Mouse (Mus musculus) neural tube, embryonic 11.5 days (tissue): ENCODE data around the gene Brms1. TPM values are rescaled to one million over a fixed set of nuclear protein-coding genes. Genes with fewer than 3 reads are reported as not detected.

Experiments used
- ATAC-seq: fragments of 200-750 bp; cut with Nextera tagmentation; 2 replicates; pipeline ENCODE4 v1.8.0; 2017; ENCODE audit warnings: moderate number of reproducible peaks, mild to moderate bottlenecking, moderate TSS enrichment, moderate library complexity; ENCODE audit not compliant: insufficient read depth, low FRiP score, low TSS enrichment
- DNase-seq: peaks from one replicate; pipeline ENCODE4 v3.0.0-alpha.2; 2015; ENCODE audit warnings: low spot score
- H3K27ac ChIP-seq: fragments of 300-500 bp; sonication (generic); 2 replicates; pipeline ENCODE4 v1.5.1; 2014; ENCODE audit warnings: low read depth, mild to moderate bottlenecking, low read length
- H3K27me3 ChIP-seq: fragments of 300-500 bp; sonication (generic); 2 replicates; pipeline ENCODE4 v1.6.1; 2014; ENCODE audit warnings: mild to moderate bottlenecking, low read length, mixed read lengths; ENCODE audit not compliant: control insufficient read depth, insufficient read depth
- H3K36me3 ChIP-seq: fragments of 300-500 bp; sonication (generic); 2 replicates; pipeline ENCODE4 v1.6.1; 2014; ENCODE audit warnings: mild to moderate bottlenecking, low read length, moderate library complexity, mixed read lengths; ENCODE audit not compliant: control insufficient read depth, insufficient read depth
- H3K4me1 ChIP-seq: fragments of 300-500 bp; sonication (generic); 2 replicates; pipeline ENCODE4 v1.6.1; 2014; ENCODE audit warnings: low read length, mixed read lengths; ENCODE audit not compliant: control insufficient read depth, insufficient read depth
- H3K4me2 ChIP-seq: fragments of 300-500 bp; sonication (generic); 2 replicates; pipeline ENCODE4 v1.6.1; 2014; ENCODE audit warnings: low read depth, mild to moderate bottlenecking, moderate library complexity
- H3K4me3 ChIP-seq: fragments of 300-500 bp; sonication (generic); 2 replicates; pipeline ENCODE4 v1.5.1; 2014; ENCODE audit warnings: low read depth, low read length
- H3K9ac ChIP-seq: fragments of 300-500 bp; sonication (generic); 2 replicates; pipeline ENCODE4 v1.6.1; 2014; ENCODE audit warnings: mild to moderate bottlenecking, low read length
- H3K9me3 ChIP-seq: fragments of 300-500 bp; sonication (generic); 2 replicates; pipeline ENCODE4 v1.6.1; 2016; ENCODE audit warnings: low read length; ENCODE audit not compliant: control insufficient read depth
- WGBS: fragments of 180-500 bp; shearing (Covaris S2); extraction: QIAGEN DNeasy Blood & Tissue Kit; methylation state at CpG from one replicate; pipeline ENCODE4 v1.1.7; 2014; 5-methylcytosine and 5-hydroxymethylcytosine counted together
- polyA plus RNA-seq: library from polyadenylated mRNA; unstranded; fragments of >200 nt; fragmentation: Nextera tagmentation; extraction: Ambion mirVana; gene quantifications from 2 replicates; pipeline ENCODE4 v1.2.1, GENCODE M21; 2014

Brms1 gene
- polyA plus RNA-seq, 1 experiment from 2014 or later = 78.9 TPM

DNA sequence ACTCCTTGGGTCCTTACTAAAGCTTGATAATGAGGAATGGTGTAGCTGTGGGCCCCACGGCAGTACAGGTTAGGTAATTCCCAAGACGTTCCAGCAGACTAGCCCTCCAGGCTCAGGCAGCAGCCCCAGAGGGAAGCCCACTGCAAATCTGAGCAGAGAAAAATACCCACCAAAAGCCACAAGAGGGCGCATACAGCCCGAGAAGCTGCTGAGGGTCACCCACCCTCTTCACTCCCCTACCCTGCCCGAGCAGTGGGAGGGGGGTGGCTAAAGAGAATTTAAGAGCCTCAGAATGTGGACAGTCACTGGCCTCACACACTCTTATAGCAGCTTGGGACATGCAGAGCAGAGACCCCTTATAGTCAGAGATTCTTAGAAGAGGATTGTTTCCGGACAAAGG lies 15.1 kb downstream of the Brms1 start:
- no peaks in the 10 kb centered on the region for H3K9me3 ChIP-seq
- WGBS = 8% methylated on average over 6 of the region's 6 CpGs
- H3K4me3 ChIP-seq = no peak overlapping the region
- no peaks in the 10 kb centered on the region for H3K36me3 ChIP-seq
- no peak overlapping the region for H3K27ac ChIP-seq
- peaks cover 26% of the 10 kb centered on the region for H3K27me3 ChIP-seq
- H3K4me2 ChIP-seq = no peak overlapping the region
- H3K9ac ChIP-seq = no peak overlapping the region
- 0 out of 2 replicates have a peak, but pooled peaks cover 12% of the 10 kb centered on the region for H3K4me1 ChIP-seq
- DNase-seq (peak; percentile 77), ATAC-seq (peak; percentile 42; the same call in 1 of the 2 replicates)

DNA sequence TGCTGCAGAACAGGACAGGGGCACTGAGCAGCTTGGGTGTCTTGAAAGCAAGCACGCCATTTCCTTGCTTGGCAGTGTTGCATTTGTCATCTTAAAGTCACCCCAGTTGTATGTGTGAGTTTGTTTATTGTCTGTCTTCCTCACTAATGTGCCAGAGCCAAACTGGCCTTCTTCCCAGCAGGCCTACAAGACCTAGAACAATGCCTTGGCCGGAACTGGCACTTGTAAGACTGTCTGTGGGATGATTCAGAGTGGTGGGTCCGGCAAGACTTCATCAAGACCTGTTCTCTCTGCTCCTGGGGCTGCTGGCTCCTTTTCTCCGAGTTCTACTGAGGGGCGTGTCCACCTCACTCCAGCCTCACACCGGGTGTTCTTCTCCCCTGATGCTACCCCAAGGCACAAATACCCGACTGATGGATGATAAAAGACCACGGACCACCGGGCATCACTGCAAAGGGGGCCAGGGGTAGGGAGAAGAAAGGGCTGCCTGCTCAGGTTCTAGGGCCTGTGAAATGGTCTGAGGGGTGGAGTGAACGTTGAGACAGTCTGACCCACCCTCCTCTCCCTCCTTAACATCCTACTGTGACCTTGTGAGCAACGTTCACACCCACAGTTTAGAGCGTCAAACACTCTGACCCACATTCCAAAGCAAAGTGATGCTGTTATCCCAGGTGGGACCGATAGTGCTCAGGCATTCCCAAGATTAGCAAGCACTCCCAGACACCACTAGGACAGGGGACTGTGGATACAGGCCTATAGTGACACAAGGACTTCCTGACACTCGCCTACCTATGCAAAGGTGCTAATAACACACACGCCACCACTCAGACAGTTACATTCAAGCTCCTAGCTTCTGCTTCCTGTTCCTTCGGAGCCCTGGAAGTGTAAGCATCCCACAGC lies 17.0 kb downstream of the Brms1 start:
- Histone ChIP-seq H3K27ac (no peak overlapping the region), H3K36me3 (no peaks in the 10 kb centered on the region), H3K4me1 (0 out of 2 replicates have a peak, but pooled peaks cover 12% of the 10 kb centered on the region), H3K9me3 (no peaks in the 10 kb centered on the region), H3K4me3 (no peak overlapping the region), H3K9ac (0 out of 2 replicates have a peak overlapping the region, but pooled peaks have one; percentile 20), H3K27me3 (peaks cover 7% of the 10 kb centered on the region), H3K4me2 (no peak overlapping the region)
- DNase-seq (peak; percentile 7), ATAC-seq (no peak)
- 21% methylated on average over 16 of the region's 16 CpGs for whole genome bisulfite sequencing

DNA sequence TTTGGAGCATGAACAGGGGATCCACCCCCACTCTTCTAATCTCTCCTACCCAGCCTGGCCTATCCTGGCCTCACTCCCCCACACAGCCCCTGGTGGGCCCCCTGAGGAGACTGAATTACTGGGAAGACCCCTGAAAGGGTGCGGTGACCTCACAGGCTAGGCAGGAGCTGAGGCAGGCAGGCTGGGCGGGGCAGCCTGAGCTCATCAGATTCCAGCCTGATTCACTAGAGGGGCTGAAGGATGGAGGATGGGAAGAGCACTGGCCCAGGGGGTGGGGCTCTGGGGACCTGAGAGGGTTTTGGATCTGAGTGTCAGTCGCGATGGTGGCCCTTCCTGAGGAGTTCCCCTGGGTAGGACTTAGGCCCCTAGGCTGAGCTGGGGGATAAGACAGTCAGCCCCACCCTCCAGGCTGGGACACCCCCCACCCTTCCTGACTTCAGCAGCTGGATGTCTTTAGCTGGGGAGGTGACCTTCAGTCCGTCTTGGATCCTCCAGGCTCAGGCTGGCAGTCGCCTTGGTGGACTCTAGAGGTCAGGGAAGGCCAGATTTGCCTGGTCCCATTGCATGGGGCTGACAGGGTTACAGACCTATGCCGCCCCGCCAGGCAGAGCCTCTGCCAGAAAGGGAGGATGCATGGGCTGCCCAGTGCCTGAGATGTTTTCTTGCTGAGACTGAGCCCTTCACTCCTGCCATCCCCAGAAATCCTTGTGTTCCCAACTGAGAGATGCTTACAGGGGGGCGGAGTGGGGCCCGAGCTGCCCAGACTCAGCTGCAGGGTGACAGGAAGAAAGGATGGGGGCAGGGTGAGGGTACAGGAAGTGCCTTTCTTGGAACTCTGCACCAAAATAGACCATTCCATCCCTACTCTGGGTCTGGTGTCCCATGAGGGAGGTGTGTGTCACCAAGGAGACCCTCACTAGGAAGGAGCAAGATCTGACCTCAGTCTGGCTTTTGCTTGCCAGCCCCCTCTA lies 17.9 kb downstream of the Brms1 start:
- no peak overlapping the region for H3K4me2 ChIP-seq

DNA sequence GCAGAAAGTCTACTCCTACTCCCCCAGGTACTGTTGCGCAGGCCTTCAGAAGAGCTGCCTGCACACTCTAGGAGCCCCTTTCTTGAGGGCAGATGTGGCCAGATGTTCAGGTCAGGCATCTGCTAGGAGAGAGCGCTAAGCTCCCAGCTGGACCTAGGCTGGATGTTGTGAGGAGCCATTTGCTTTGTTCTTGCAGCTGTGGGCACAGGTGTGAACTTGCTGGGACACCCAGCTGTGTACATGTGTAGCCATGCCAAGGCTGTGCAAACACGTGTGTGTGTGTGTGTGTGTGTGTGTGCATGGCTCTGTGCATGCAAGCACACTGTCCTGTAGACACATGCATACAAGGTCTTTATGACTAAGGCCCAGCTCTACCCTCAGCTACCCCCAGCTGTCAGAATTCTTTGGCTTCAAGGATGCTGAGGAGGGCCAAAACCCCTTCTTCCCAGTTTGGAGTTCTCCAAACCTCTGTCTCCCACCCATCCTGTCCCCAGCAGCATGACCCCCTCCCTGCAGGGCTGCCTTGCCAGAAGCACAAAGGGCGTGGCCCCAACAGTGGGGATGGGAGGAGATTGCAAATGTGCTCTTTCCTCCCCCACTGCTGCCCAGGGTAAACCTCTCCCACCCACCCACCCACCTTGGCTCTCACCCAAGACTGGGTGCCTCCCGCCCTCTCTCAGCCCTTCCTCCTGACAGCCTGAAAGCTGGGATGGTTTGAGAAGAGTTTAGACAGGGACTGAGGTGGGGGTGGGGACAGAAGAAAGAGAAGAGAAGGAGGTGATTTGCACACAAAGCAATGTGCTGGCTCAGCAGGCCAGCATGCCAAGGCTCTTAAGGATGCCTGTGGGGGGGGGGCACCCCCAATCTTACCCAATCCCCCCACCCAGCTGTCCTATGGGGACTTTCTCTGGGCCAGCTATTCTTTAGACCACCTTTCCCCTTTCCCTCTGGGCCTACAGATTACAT lies 19.5 kb downstream of the Brms1 start:
- no peak overlapping the region for H3K9ac ChIP-seq
- H3K36me3 ChIP-seq = no peaks in the 10 kb centered on the region
- DNase-seq = no peak
- 39% methylated on average over 5 of the region's 5 CpGs for WGBS
- H3K4me2 ChIP-seq = no peak overlapping the region
- H3K27me3 ChIP-seq = 0 out of 2 replicates have a peak, but pooled peaks cover 2% of the 10 kb centered on the region
- ATAC-seq = no peak
- no peaks in the 10 kb centered on the region for H3K9me3 ChIP-seq
- no peak overlapping the region for H3K4me3 ChIP-seq
- H3K27ac ChIP-seq = no peak overlapping the region
- 0 out of 2 replicates have a peak, but pooled peaks cover 12% of the 10 kb centered on the region for H3K4me1 ChIP-seq

More for the DNA sequence above, 17.9 kb downstream of the Brms1 start:
- Histone ChIP-seq H3K4me3 (no peak overlapping the region), H3K36me3 (no peaks in the 10 kb centered on the region), H3K27ac (no peak overlapping the region), H3K27me3 (no peaks in the 10 kb centered on the region; the same call in 1 of the 2 replicates), H3K4me1 (0 out of 2 replicates have a peak, but pooled peaks cover 12% of the 10 kb centered on the region), H3K9me3 (no peaks in the 10 kb centered on the region), H3K9ac (peak overlapping the region; percentile 20; the same call in 1 of the 2 replicates)
- 17% methylated on average over 10 of the region's 10 CpGs for WGBS
- no peak for ATAC-seq
- DNase-seq = no peak

DNA sequence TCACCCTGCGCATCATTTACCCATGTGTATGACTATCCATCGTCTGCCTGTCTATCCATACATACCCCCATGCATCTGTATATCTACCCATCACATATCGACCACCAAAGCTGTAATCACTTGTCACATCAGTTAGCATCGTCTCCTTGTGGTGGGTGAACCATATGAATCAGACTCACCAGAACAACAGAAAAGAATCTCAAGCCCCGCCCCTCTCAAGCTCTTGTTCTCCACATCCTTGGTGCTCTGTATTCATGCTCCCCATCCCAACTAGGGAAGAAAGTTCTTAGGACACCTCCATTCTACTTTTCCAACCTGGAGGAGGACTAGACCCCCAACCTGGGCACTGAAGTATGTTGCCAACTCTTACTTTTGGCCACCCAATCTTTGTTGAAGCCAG lies 20.9 kb downstream of the Brms1 start:
- no peak for DNase-seq
- H3K4me2 ChIP-seq = no peak overlapping the region
- peaks cover 13% of the 10 kb centered on the region; the same call in 1 of the 2 replicates for H3K4me1 ChIP-seq

DNA sequence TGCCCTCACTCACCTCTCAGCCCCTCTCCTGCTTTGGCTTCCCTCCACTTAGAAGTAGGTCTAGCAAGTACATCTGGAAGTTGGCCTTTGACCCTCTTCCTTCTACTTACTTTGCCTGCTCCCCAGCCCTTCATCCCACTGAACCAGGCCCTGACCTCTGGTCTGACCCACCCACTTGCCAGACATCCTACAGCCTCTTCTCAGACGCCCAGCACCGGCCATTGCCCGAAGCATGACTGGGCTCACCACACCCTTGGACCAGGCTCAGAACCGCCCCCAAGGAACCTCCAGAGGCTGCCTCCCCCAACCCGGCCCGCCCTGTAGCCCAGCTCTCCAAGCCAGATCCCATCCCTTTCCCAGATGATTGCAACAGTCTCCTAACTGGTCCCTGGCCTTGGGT lies 21.3 kb downstream of the Brms1 start:
- peaks cover 17% of the 10 kb centered on the region; the same call in 1 of the 2 replicates for H3K4me1 ChIP-seq
- H3K27me3 ChIP-seq = peaks cover 7% of the 10 kb centered on the region; the same call in 1 of the 2 replicates
- no peaks in the 10 kb centered on the region for H3K36me3 ChIP-seq
- no peak overlapping the region for H3K4me3 ChIP-seq
- no peak overlapping the region for H3K4me2 ChIP-seq
- DNase-seq (no peak), ATAC-seq (no peak)
- WGBS = 76% methylated on average over 6 of the region's 6 CpGs
- H3K9ac ChIP-seq = no peak overlapping the region
- no peaks in the 10 kb centered on the region for H3K9me3 ChIP-seq
- no peak overlapping the region for H3K27ac ChIP-seq

More for the DNA sequence above, 20.9 kb downstream of the Brms1 start:
- no peak overlapping the region for H3K9ac ChIP-seq
- ATAC-seq = no peak
- no peaks in the 10 kb centered on the region for H3K36me3 ChIP-seq
- no peak overlapping the region for H3K4me3 ChIP-seq
- no peak overlapping the region for H3K27ac ChIP-seq
- 83% methylated on average over 5 of the region's 5 CpGs for WGBS
- H3K9me3 ChIP-seq = no peaks in the 10 kb centered on the region
- peaks cover 5% of the 10 kb centered on the region; the same call in 1 of the 2 replicates for H3K27me3 ChIP-seq

DNA sequence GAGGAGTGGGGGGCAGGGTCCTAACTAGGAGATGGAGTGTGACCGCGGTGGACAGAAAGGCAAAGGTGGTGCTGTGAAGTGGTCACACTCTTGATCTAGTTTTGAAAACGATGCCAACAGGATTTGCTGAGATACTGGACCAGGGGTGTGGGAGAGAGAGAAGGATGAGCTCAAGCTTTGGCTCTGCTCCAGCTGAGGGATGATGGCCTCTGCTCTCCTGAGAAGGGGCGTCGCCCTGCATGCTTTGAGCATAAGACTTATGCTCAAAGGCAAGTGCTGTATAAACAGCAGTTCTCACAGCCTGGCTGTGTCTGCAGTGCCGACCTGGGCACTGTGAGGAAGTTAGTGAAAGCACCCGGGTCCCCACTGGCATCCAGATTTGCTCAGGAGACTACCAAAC lies 23.9 kb downstream of the Brms1 start:
- Histone ChIP-seq H3K4me2 (no peak overlapping the region), H3K4me3 (no peak overlapping the region), H3K36me3 (no peaks in the 10 kb centered on the region), H3K27me3 (peaks cover 31% of the 10 kb centered on the region), H3K9me3 (no peaks in the 10 kb centered on the region), H3K4me1 (peaks cover 20% of the 10 kb centered on the region), H3K27ac (no peak overlapping the region), H3K9ac (no peak overlapping the region)
- 67% methylated on average over 7 of the region's 7 CpGs for WGBS
- DNase-seq = no peak
- no peak for ATAC-seq
